Mouse (Mus musculus): Measurements from ENCODE around the gene Spag9. TPM values are rescaled to one million over a fixed set of nuclear protein-coding genes. Genes with fewer than 3 reads are reported as not detected.

Spag9 gene
- total and polyA plus RNA-seq, 2 experiments = 9.8 to 52.4 TPM

DNA sequence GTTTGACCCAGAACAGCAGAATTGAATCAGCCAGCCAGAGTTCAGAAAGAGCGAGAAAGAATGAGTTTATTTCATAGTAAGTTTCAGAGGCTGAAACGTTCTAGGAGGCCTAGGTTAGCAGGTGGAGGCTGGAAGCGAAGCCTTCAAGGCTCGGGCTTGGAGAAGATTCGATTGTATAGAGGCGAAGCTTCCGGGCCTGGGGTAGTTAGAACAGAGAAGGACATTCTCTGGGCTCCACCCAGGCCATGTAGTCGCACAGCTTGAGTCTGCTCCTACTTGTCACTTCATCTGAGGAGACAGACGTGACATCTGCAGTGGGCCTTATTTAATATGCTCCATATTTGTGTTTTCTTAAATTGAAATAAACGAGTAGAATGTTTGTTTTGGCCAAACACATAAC lies 125.6 kb downstream of the Spag9 start:
- H3K4me1 ChIP-seq (ENCODE audit: control insufficient read depth, insufficient read depth, low read length) = no peaks in the 10 kb centered on the region
- H3K36me3 ChIP-seq (ENCODE audit: control insufficient read depth, insufficient read depth, low read length) = peaks cover 27% of the 10 kb centered on the region
- 87% methylated on average over 10 of the region's 10 CpGs for WGBS
- DNase-seq (ENCODE audit: extremely low read depth, low read depth, low spot score) = no peak
- H3K27me3 ChIP-seq (ENCODE audit: control insufficient read depth, insufficient read depth, low read length) = no peaks in the 10 kb centered on the region
- H3K4me3 ChIP-seq (ENCODE audit: insufficient read depth, low read depth, low read length) = no peak overlapping the region
- H3K27ac ChIP-seq (replicated peaks; ENCODE audit: insufficient read depth, low read depth, low read length) = no peak overlapping the region
- no peak overlapping the region for H3K9ac ChIP-seq (ENCODE audit: low read depth, low read length)
- TF ChIP-seq POLR2A (IDR thresholded peaks at IDR 0.05; ENCODE audit: extremely low read depth, insufficient read depth, low read length) (no peak), CTCF (IDR thresholded peaks at IDR 0.05; ENCODE audit: low read depth, low read length) (no peak)
- no peaks in the 10 kb centered on the region for H3K79me2 ChIP-seq (ENCODE audit: control insufficient read depth, insufficient read depth, low read length)

DNA sequence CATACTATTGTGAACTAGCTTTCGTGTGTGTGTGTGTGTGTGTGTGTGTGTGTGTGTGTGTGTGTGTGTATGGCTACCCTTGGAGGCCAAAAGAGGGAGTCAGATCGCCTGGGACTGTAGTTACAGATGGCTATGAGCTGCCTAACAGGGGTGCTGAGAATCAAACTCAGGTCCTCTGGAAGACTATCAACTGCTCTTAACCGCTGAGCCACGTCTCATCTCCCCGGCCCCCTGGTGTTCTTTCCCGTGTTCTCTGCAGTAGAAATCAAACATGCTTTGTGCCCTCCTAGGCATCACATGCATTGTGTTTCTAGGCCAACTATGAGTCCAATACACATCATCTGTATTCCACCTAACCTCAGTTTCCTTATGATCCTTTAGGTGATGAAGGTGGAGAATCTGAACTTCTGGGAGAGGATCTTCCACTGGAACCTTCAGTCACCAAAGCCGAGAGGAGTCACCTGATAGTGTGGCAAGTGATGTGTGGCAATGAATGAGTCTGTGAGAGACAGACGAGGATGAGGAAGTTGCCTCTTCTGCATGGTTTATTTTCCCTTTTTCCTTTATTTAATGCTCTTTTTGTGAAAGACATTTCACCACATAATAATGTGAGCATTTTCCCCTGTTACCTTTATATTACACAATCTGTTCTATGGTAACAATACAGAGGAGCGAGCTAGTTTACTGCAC lies 126.6 kb downstream of the Spag9 start:
- no peak for DNase-seq (ENCODE audit: extremely low read depth, low read depth, low spot score)
- WGBS = 95% methylated on average over 9 of the region's 9 CpGs
- Histone ChIP-seq H3K27ac (replicated peaks; ENCODE audit: insufficient read depth, low read depth, low read length) (no peak overlapping the region), H3K36me3 (ENCODE audit: control insufficient read depth, insufficient read depth, low read length) (peaks cover 23% of the 10 kb centered on the region), H3K4me1 (ENCODE audit: control insufficient read depth, insufficient read depth, low read length) (no peaks in the 10 kb centered on the region), H3K4me3 (ENCODE audit: insufficient read depth, low read depth, low read length) (no peak overlapping the region), H3K27me3 (ENCODE audit: control insufficient read depth, insufficient read depth, low read length) (no peaks in the 10 kb centered on the region), H3K9ac (ENCODE audit: low read depth, low read length) (no peak overlapping the region), H3K79me2 (ENCODE audit: control insufficient read depth, insufficient read depth, low read length) (no peaks in the 10 kb centered on the region)
- TF ChIP-seq POLR2A (IDR thresholded peaks at IDR 0.05; ENCODE audit: extremely low read depth, insufficient read depth, low read length) = no peak
- TF ChIP-seq CTCF (IDR thresholded peaks at IDR 0.05; ENCODE audit: low read depth, low read length) = no peak

- H3K4me3 ChIP-seq (ENCODE audit: insufficient read depth, low read depth, low read length) = no peak overlapping the region
- no peak for DNase-seq (ENCODE audit: extremely low read depth, low read depth, low spot score)
- no peaks in the 10 kb centered on the region for H3K27me3 ChIP-seq (ENCODE audit: control insufficient read depth, insufficient read depth, low read length)
- peaks cover 2% of the 10 kb centered on the region; the same call in 1 of the 2 replicates for H3K4me1 ChIP-seq (ENCODE audit: control insufficient read depth, insufficient read depth, low read length)
- H3K27ac ChIP-seq (replicated peaks; ENCODE audit: insufficient read depth, low read depth, low read length) = no peak overlapping the region
- peaks cover 21% of the 10 kb centered on the region for H3K36me3 ChIP-seq (ENCODE audit: control insufficient read depth, insufficient read depth, low read length)
- no peaks in the 10 kb centered on the region for H3K79me2 ChIP-seq (ENCODE audit: control insufficient read depth, insufficient read depth, low read length)
- TF ChIP-seq POLR2A (IDR thresholded peaks at IDR 0.05; ENCODE audit: extremely low read depth, insufficient read depth, low read length) = no peak
- TF ChIP-seq CTCF (IDR thresholded peaks at IDR 0.05; ENCODE audit: low read depth, low read length) = no peak
- 84% methylated on average over 9 of the region's 9 CpGs for WGBS
- H3K9ac ChIP-seq (ENCODE audit: low read depth, low read length) = no peak overlapping the region
These were observed 130.8 kb downstream of the Spag9 start for GRCm38 (mm10) chr11:94126701-94127100.

GRCm38 (mm10) chr11:94127966-94128365 lies 132.1 kb downstream of the Spag9 start:
- 51% methylated on average over 5 of the region's 5 CpGs for WGBS
- no peak for TF ChIP-seq POLR2A (IDR thresholded peaks at IDR 0.05; ENCODE audit: extremely low read depth, insufficient read depth, low read length)
- TF ChIP-seq CTCF (IDR thresholded peaks at IDR 0.05; ENCODE audit: low read depth, low read length) = peak; percentile 73
- no peaks in the 10 kb centered on the region for H3K27me3 ChIP-seq (ENCODE audit: control insufficient read depth, insufficient read depth, low read length)
- peak; percentile 60 for DNase-seq (ENCODE audit: extremely low read depth, low read depth, low spot score)
- no peak overlapping the region for H3K27ac ChIP-seq (replicated peaks; ENCODE audit: insufficient read depth, low read depth, low read length)
- H3K36me3 ChIP-seq (ENCODE audit: control insufficient read depth, insufficient read depth, low read length) = peaks cover 16% of the 10 kb centered on the region
- peaks cover 8% of the 10 kb centered on the region for H3K4me1 ChIP-seq (ENCODE audit: control insufficient read depth, insufficient read depth, low read length)
- no peak overlapping the region for H3K9ac ChIP-seq (ENCODE audit: low read depth, low read length)
- no peak overlapping the region for H3K4me3 ChIP-seq (ENCODE audit: insufficient read depth, low read depth, low read length)
- H3K79me2 ChIP-seq (ENCODE audit: control insufficient read depth, insufficient read depth, low read length) = no peaks in the 10 kb centered on the region

DNA sequence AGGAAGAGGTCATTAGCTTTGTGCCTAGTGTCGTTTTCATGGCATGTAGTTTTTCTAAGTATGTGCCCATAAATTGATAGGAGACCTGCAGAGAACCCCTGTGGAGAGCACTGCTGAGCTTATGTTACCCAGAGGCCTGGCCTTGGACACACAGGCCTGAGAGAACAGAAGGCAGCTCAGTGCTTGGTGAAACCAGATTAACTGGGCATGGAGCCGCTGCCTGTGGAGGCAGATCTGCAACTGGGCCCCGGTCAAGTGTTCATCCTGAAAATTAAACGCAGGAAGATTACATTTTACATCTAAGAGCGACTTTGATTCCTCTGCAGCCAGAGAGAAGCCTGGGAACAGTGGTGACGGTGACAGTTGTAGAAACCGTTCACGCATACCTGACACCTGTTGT lies 132.6 kb downstream of the Spag9 start:
- Histone ChIP-seq H3K27me3 (ENCODE audit: control insufficient read depth, insufficient read depth, low read length) (no peaks in the 10 kb centered on the region), H3K27ac (replicated peaks; ENCODE audit: insufficient read depth, low read depth, low read length) (no peak overlapping the region), H3K9ac (ENCODE audit: low read depth, low read length) (no peak overlapping the region), H3K79me2 (ENCODE audit: control insufficient read depth, insufficient read depth, low read length) (no peaks in the 10 kb centered on the region), H3K4me3 (ENCODE audit: insufficient read depth, low read depth, low read length) (no peak overlapping the region), H3K4me1 (ENCODE audit: control insufficient read depth, insufficient read depth, low read length) (peaks cover 8% of the 10 kb centered on the region), H3K36me3 (ENCODE audit: control insufficient read depth, insufficient read depth, low read length) (peaks cover 15% of the 10 kb centered on the region)
- TF ChIP-seq CTCF (IDR thresholded peaks at IDR 0.05; ENCODE audit: low read depth, low read length) (no peak), POLR2A (IDR thresholded peaks at IDR 0.05; ENCODE audit: extremely low read depth, insufficient read depth, low read length) (no peak)
- no peak for DNase-seq (ENCODE audit: extremely low read depth, low read depth, low spot score)
- WGBS = 91% methylated on average over 8 of the region's 8 CpGs

All from liver, adult 2 months (tissue).